Mouse (Mus musculus) layer of hippocampus, adult 11-12 months (tissue): ENCODE results near the gene BC049762.

Experiments
- DNase-seq: peaks from one replicate; pipeline ENCODE4 v3.0.0; 2022; ENCODE audit warnings: low spot score

The BC049762 gene

DNA sequence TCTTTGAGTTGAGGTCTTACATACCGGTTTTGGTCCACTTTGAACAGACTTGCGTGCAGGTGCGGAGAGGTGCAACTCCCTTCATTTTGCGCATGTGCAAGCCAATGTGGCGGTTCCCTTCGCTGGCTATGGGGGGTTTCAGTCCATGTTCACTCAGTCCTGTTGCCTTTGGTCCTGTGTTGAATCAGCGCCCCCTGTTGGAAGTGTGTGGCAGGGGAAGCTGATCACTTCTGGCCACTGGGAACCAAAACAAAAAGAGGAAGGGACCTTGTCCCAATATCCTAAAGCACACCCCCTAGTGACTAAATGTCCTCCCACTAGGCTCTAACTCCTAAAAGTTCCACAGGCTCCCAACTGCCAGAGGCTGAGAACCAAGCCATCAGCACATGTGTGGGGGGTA is 48.8 kb downstream of the BC049762 start:
- no peak for DNase-seq

- no peak for DNase-seq
Observed at GRCm38 (mm10) chr11:51211426-51211825, 51.4 kb downstream of the BC049762 start.

DNA sequence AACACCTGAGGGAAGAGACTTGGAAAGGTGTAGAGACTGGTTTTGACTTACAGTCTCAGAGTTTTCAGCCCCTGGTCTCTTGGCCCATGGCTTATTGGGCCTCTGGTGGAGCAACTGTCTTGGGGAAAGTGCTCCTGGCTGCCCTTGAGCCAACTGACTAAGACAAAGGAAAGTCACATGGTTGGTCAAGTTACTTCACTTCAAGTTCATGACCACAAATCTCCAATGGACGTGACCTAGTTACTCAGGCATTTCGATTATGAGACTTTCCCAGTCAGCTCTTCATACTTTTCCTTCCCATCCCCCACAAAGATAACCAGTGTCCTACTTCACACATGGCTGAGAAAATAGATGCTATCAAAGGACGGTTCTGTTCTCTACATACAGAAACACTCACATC is 55.1 kb downstream of the BC049762 start:
- DNase-seq = no peak
